Mouse (Mus musculus): ENCODE results near the gene Shld2.
"Not testable (repeated sequence)": the region's sequence is repeated elsewhere in the genome, so short reads cannot be mapped to it uniquely, and the experiment has no call there.

The Shld2 gene

GRCm38 (mm10) chr14:34318113-34318512, 7.8 kb upstream of the Shld2 start:
- DNase-seq (ENCODE audit: low spot score): no peak

GRCm38 (mm10) chr14:34317431-34317830, 7.1 kb upstream of the Shld2 start:
- DNase-seq (ENCODE audit: low spot score): no peak

- no peak for DNase-seq (ENCODE audit: low spot score)
Measured at GRCm38 (mm10) chr14:34316346-34316745, 6.1 kb upstream of the Shld2 start.

GRCm38 (mm10) chr14:34314796-34315195, 4.5 kb upstream of the Shld2 start:
- DNase-seq (ENCODE audit: low spot score): no peak

- not testable (repeated sequence) for DNase-seq (ENCODE audit: low spot score)
Measured at GRCm38 (mm10) chr14:34314383-34314782, 4.1 kb upstream of the Shld2 start.

- no peak for DNase-seq (ENCODE audit: low spot score)
Measured at GRCm38 (mm10) chr14:34313612-34314011, 3.3 kb upstream of the Shld2 start.

GRCm38 (mm10) chr14:34312339-34313048, 2.2 kb upstream of the Shld2 start:
- DNase-seq (ENCODE audit: low spot score): peak; percentile 21

GRCm38 (mm10) chr14:34311691-34312090, 1.4 kb upstream of the Shld2 start:
- DNase-seq (ENCODE audit: low spot score): peak; percentile 66

- DNase-seq (ENCODE audit: low spot score): peak; percentile 52
Measured at GRCm38 (mm10) chr14:34311021-34311631, 833 bp upstream of the Shld2 start.

- DNase-seq (ENCODE audit: low spot score): no peak
Measured at GRCm38 (mm10) chr14:34309907-34310233, 423 bp downstream of the Shld2 start.

- DNase-seq (ENCODE audit: low spot score): peak; percentile 8
Measured at GRCm38 (mm10) chr14:34309266-34309665, 1.0 kb downstream of the Shld2 start.

GRCm38 (mm10) chr14:34303265-34303680, 7.0 kb downstream of the Shld2 start:
- DNase-seq (ENCODE audit: low spot score): no peak

- no peak for DNase-seq (ENCODE audit: low spot score)
Measured at GRCm38 (mm10) chr14:34302681-34303242, 7.5 kb downstream of the Shld2 start.

GRCm38 (mm10) chr14:34298871-34299700, 11.2 kb downstream of the Shld2 start:
- no peak for DNase-seq (ENCODE audit: low spot score)

GRCm38 (mm10) chr14:34297634-34298033, 12.7 kb downstream of the Shld2 start:
- no peak for DNase-seq (ENCODE audit: low spot score)

- no peak for DNase-seq (ENCODE audit: low spot score)
Measured at GRCm38 (mm10) chr14:34297038-34297437, 13.3 kb downstream of the Shld2 start.

GRCm38 (mm10) chr14:34296350-34296749, 13.9 kb downstream of the Shld2 start:
- no peak for DNase-seq (ENCODE audit: low spot score)

- no peak for DNase-seq (ENCODE audit: low spot score)
Measured at GRCm38 (mm10) chr14:34293641-34294040, 16.7 kb downstream of the Shld2 start.

GRCm38 (mm10) chr14:34290229-34290628, 20.1 kb downstream of the Shld2 start:
- no peak for DNase-seq (ENCODE audit: low spot score)

- DNase-seq (ENCODE audit: low spot score): no peak
Measured at GRCm38 (mm10) chr14:34289259-34290015, 20.9 kb downstream of the Shld2 start.

GRCm38 (mm10) chr14:34288396-34288795, 21.9 kb downstream of the Shld2 start:
- no peak for DNase-seq (ENCODE audit: low spot score)

GRCm38 (mm10) chr14:34281736-34282269, 28.5 kb downstream of the Shld2 start:
- DNase-seq (ENCODE audit: low spot score): no peak
